ENCODE assay signal across 9 mouse cellular contexts in genomic region chr12:112793601-112794355, GRCm38 (mm10). TPM values are rescaled to one million over a fixed set of nuclear protein-coding genes. Genes with fewer than 3 reads are reported as not detected.
DNase-seq lines count a peak whose midpoint lies in the region; ATAC-seq lines count a peak whose summit lies in the region.
"Had no signal": no experiment of that assay in that cellular context is flagged by ENCODE, and none has a peak within 500 bp of the region (broad histone marks: within the 10 kb centered on the region; RNA-seq: fewer than 3 reads in every experiment).

No protein-coding gene starts in this region.

- no peak for ATAC-seq in forebrain, embryonic 14.5 days
- ATAC-seq in forebrain, embryonic 15.5 days (replicated peaks) = no peak

- H3K27ac ChIP-seq in forebrain, embryonic 14.5 days (ENCODE audit: low read depth, low read length) = no peak overlapping the region
- no peak overlapping the region for H3K27ac ChIP-seq in forebrain, embryonic 15.5 days (replicated peaks)

- H3K4me3 ChIP-seq in forebrain, embryonic 14.5 days (ENCODE audit: low read depth, low read length) = no peak overlapping the region
- H3K4me3 ChIP-seq in forebrain, embryonic 15.5 days = no peak overlapping the region
- H3K4me3 ChIP-seq: limb, embryonic 12.5 days had no signal

- peaks cover 3% of the 10 kb centered on the region; the same call in 1 of the 2 replicates for H3K4me1 ChIP-seq in forebrain, embryonic 14.5 days (ENCODE audit: control insufficient read depth, insufficient read depth, low read length)
- H3K4me1 ChIP-seq in forebrain, embryonic 15.5 days = peaks cover 18% of the 10 kb centered on the region

- H3K36me3 ChIP-seq in forebrain, embryonic 14.5 days (ENCODE audit: control insufficient read depth, insufficient read depth, low read length) = no peaks in the 10 kb centered on the region
- H3K36me3 ChIP-seq in forebrain, embryonic 15.5 days = no peaks in the 10 kb centered on the region
- H3K36me3 ChIP-seq: limb, embryonic 12.5 days had no signal

- 70% methylated on average over 13 of the region's 13 CpGs for WGBS in forebrain, embryonic 14.5 days
- WGBS in forebrain, embryonic 15.5 days = 74% methylated on average over 13 of the region's 13 CpGs

- no peak overlapping the region for H3K4me2 ChIP-seq in forebrain, embryonic 14.5 days (ENCODE audit: low read length)
- no peak overlapping the region for H3K4me2 ChIP-seq in forebrain, embryonic 15.5 days (replicated peaks)
- H3K4me2 ChIP-seq: limb, embryonic 12.5 days had no signal

- H3K9ac ChIP-seq in forebrain, embryonic 14.5 days (ENCODE audit: low read length) = 0 out of 2 replicates have a peak overlapping the region, but pooled peaks have one; percentile 8
- H3K9ac ChIP-seq in forebrain, embryonic 15.5 days (replicated peaks) = no peak overlapping the region
- H3K9ac ChIP-seq: limb, embryonic 12.5 days had no signal

- no peaks in the 10 kb centered on the region; the same call in 1 of the 2 replicates for H3K27me3 ChIP-seq in forebrain, embryonic 14.5 days (replicated peaks; ENCODE audit: control insufficient read depth, insufficient read depth, low read length)
- H3K27me3 ChIP-seq in forebrain, embryonic 15.5 days = no peaks in the 10 kb centered on the region

- DNase-seq in forebrain, embryonic 14.5 days (ENCODE audit: low spot score) = no peak
- DNase-seq in ZHBTc4 (ENCODE audit: low read depth, low spot score) = peak; percentile 86
- peak; percentile 82 to 89 for DNase-seq in heart, adult 9 months (ENCODE audit: low spot score in 2 of 2)
- peak; percentile 80 for DNase-seq in lung, postnatal 10 days
- DNase-seq in yolk sac, embryonic 10.5 days (ENCODE audit: low spot score) = no peak
- DNase-seq in cerebellum, adult 11-12 months = no peak
- no peak for DNase-seq in kidney, postnatal 10 days

- H3K9me3 ChIP-seq in forebrain, embryonic 14.5 days (replicated peaks; ENCODE audit: control insufficient read depth, low read length) = no peaks in the 10 kb centered on the region
- no peaks in the 10 kb centered on the region for H3K9me3 ChIP-seq in forebrain, embryonic 15.5 days
- H3K9me3 ChIP-seq: limb, embryonic 12.5 days had no signal

RNA-seq across cellular contexts. Expression of gene Ahnak2, which starts 8.7 kb away (rescaled TPM):
- 0.29 and 0.51 TPM in 2 replicates for polyA plus RNA-seq in forebrain, embryonic 14.5 days (2014; fragmentation: Nextera tagmentation; extraction: Ambion mirVana)
- 0.92 and 1.1 TPM in 2 replicates for polyA plus RNA-seq in forebrain, embryonic 15.5 days (2015; fragmentation: Nextera tagmentation; extraction: Ambion mirVana)

RNA-seq across cellular contexts. Expression of gene Clba1, which starts 15.0 kb away (rescaled TPM):
- polyA plus RNA-seq in forebrain, embryonic 14.5 days (2014; fragmentation: Nextera tagmentation; extraction: Ambion mirVana) = 17.0 and 19.4 TPM in 2 replicates
- 16.9 and 18.5 TPM in 2 replicates for polyA plus RNA-seq in forebrain, embryonic 15.5 days (2015; fragmentation: Nextera tagmentation; extraction: Ambion mirVana)

RNA-seq across cellular contexts. Expression of gene Pld4, which starts 33.3 kb away (rescaled TPM):
- 5.9 and 7.0 TPM in 2 replicates for polyA plus RNA-seq in forebrain, embryonic 14.5 days (2014; fragmentation: Nextera tagmentation; extraction: Ambion mirVana)
- 5.3 and 6.2 TPM in 2 replicates for polyA plus RNA-seq in forebrain, embryonic 15.5 days (2015; fragmentation: Nextera tagmentation; extraction: Ambion mirVana)

RNA-seq across cellular contexts. Expression of gene Cdca4, which starts 35.4 kb away (rescaled TPM):
- polyA plus RNA-seq in forebrain, embryonic 14.5 days (2014; fragmentation: Nextera tagmentation; extraction: Ambion mirVana) = 101 and 112 TPM in 2 replicates
- 81.3 and 82.0 TPM in 2 replicates for polyA plus RNA-seq in forebrain, embryonic 15.5 days (2015; fragmentation: Nextera tagmentation; extraction: Ambion mirVana)

Comparison
In these comparisons a context has a peak if more than half of its experiments do, and no peak if none do; other contexts are left out.
1. DNase-seq: peak in ZHBTc4 (single experiment), heart, adult 9 months (2 of 2) and lung, postnatal 10 days (single experiment); none in forebrain, embryonic 14.5 days (single experiment), yolk sac, embryonic 10.5 days (single experiment), cerebellum, adult 11-12 months (single experiment) and kidney, postnatal 10 days (single experiment).